Mouse (Mus musculus) erythroblast, embryonic 14.5 days (primary cell): ENCODE measurements around the gene Sft2d2. TPM values are rescaled to one million over a fixed set of nuclear protein-coding genes. Genes with fewer than 3 reads are reported as not detected.

Experiments used
- H3K27me3 ChIP-seq: 2 replicates; pipeline ENCODE4 v1.6.1; 2012; ENCODE audit warnings: inconsistent platforms; ENCODE audit not compliant: control insufficient read depth
- H3K36me3 ChIP-seq: 2 replicates; pipeline ENCODE4 v1.6.1; 2012; ENCODE audit warnings: mild to moderate bottlenecking, inconsistent platforms; ENCODE audit not compliant: control insufficient read depth
- H3K4me1 ChIP-seq: 2 replicates; pipeline ENCODE4 v1.6.1; 2012; ENCODE audit warnings: inconsistent platforms; ENCODE audit not compliant: control insufficient read depth
- H3K4me3 ChIP-seq: replicated peaks from 2 replicates; pipeline ENCODE3; 2012; ENCODE audit warnings: moderate library complexity, mild to moderate bottlenecking, inconsistent platforms
- H3K9me3 ChIP-seq: 2 replicates; pipeline ENCODE4 v1.6.1; 2012; ENCODE audit warnings: low read length, inconsistent platforms, mixed read lengths; ENCODE audit not compliant: control insufficient read depth
- GATA1 ChIP-seq: IDR thresholded peaks from 2 replicates; pipeline ENCODE4 v1.6.1; 2012; ENCODE audit warnings: low read length, inconsistent platforms, mixed read lengths
- polyA plus RNA-seq: library from polyadenylated mRNA; stranded (reverse); fragments of >175 nt; gene quantifications from 2 replicates; pipeline ENCODE4 v1.2.3, GENCODE M21; 2012

Gene Sft2d2
- polyA plus RNA-seq, 1 experiment = 0.13 TPM

DNA sequence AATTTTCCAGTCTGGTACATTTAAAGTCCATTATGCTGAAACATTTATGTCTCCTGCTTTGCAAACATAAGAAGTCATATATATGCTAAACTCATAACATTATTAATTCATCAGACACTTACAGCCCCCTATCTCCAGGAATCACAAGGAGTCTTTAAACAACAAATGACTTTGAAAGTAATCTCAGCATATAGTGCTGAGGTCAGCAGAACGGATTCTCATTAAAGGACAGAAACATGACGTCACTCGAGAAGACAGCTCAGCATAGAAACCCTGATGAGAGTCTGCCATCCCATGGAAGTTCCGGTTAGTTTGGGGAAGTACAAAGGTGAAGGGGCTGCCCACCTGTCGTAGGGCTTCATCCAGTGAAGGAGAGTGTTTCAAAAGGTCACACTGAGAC, 64.7 kb downstream of the Sft2d2 start:
- peaks cover 7% of the 10 kb centered on the region for H3K4me1 ChIP-seq
- TF ChIP-seq GATA1 = no peak
- H3K4me3 ChIP-seq = no peak overlapping the region
- no peaks in the 10 kb centered on the region for H3K9me3 ChIP-seq
- no peaks in the 10 kb centered on the region for H3K36me3 ChIP-seq
- no peaks in the 10 kb centered on the region for H3K27me3 ChIP-seq

Other genes with a start within 250 kb of the Sft2d2 start
- 0.01 TPM in 1 of 2 replicates, not detected in the other for gene Tbx19, start 33.7 kb downstream of the Sft2d2 start, polyA plus RNA-seq
- 1.1 and 1.2 TPM in 2 replicates for gene Tiprl, start 42.6 kb upstream of the Sft2d2 start, polyA plus RNA-seq
- 0.01 TPM in 1 of 2 replicates, not detected in the other for gene Gpr161, start 101.4 kb upstream of the Sft2d2 start, polyA plus RNA-seq